In genomic region chr6:113494258-113494788, GRCm38 (mm10) we compare ENCODE assay signal across 8 mouse cellular contexts. TPM values are rescaled to one million over a fixed set of nuclear protein-coding genes. Genes with fewer than 3 reads are reported as not detected.
DNase-seq lines count a peak whose midpoint lies in the region; ATAC-seq lines count a peak whose summit lies in the region.

No protein-coding gene starts in this region.

- no peak overlapping the region for H3K27ac ChIP-seq in intestine, embryonic 14.5 days (ENCODE audit: low read depth)

- H3K4me1 ChIP-seq in intestine, embryonic 14.5 days (replicated peaks; ENCODE audit: control insufficient read depth, insufficient read depth, low read length), result peaks cover 4% of the 10 kb centered on the region; the same call in 1 of the 2 replicates

- H3K9ac ChIP-seq in intestine, embryonic 14.5 days (ENCODE audit: low read length), result peak overlapping the region; percentile 48

- peak; percentile 72 to 84 for DNase-seq in adrenal gland, adult 18-20 months (ENCODE audit: low spot score in 2 of 2)
- DNase-seq in embryo, embryonic 11.5 days (ENCODE audit: low read depth, low spot score), result peak; percentile 57
- DNase-seq in gastrocnemius, postnatal 36 days, result peak; percentile 68 to 75
- peak; percentile 82 for DNase-seq in intestine, embryonic 14.5 days (ENCODE audit: low spot score)
- peak; percentile 65 to 74 for DNase-seq in left cerebral cortex, postnatal 25 days (ENCODE audit: low spot score in 2 of 2)
- peak; percentile 53 to 57 for DNase-seq in right cerebral cortex, adult 2 months (ENCODE audit: low spot score in 2 of 2)
- DNase-seq in urinary bladder, postnatal 25 days (ENCODE audit: low spot score), result peak; percentile 85

- H3K36me3 ChIP-seq in intestine, embryonic 14.5 days (ENCODE audit: control insufficient read depth, insufficient read depth, low read length), result peaks cover 9% of the 10 kb centered on the region; the same call in 1 of the 2 replicates

- H3K4me2 ChIP-seq in intestine, embryonic 14.5 days (ENCODE audit: low read length), result peak overlapping the region; percentile 71

- under 1% methylated on average over 52 of the region's 54 CpGs for WGBS in intestine, embryonic 14.5 days

- ATAC-seq in intestine, embryonic 14.5 days (replicated peaks; ENCODE audit: low FRiP score, low TSS enrichment, low read depth), result peak; percentile 82
- ATAC-seq in megakaryocyte-erythroid progenitor cell, adult 5-6 weeks (replicated peaks; ENCODE audit: low FRiP score, low TSS enrichment, poor library complexity, severe bottlenecking), result peak; percentile 76

- peaks cover 24% of the 10 kb centered on the region for H3K27me3 ChIP-seq in intestine, embryonic 14.5 days (replicated peaks; ENCODE audit: control insufficient read depth, insufficient read depth, low read length)

- H3K9me3 ChIP-seq in intestine, embryonic 14.5 days (ENCODE audit: control insufficient read depth, low read length), result no peaks in the 10 kb centered on the region

- peak overlapping the region; percentile 43 for H3K4me3 ChIP-seq in intestine, embryonic 14.5 days (ENCODE audit: low read depth, low read length)

- intact Hi-C loops in gastrocnemius, postnatal 36 days (cut with DNase I), result no loop called here
- intact Hi-C loops in left cerebral cortex, postnatal 25 days (cut with DNase I), result no loop called here

RNA-seq across cellular contexts. Expression of gene Prrt3, which starts 7.4 kb away (rescaled TPM):
- total RNA-seq in adrenal gland, adult 18-20 months (2021), result under 1 TPM in 1 of 2 experiments, not detected in 1; 0.32 TPM
- not detected for total RNA-seq in gastrocnemius, postnatal 36 days (2021)
- polyA plus RNA-seq in intestine, embryonic 14.5 days (2014; fragmentation: Nextera tagmentation; extraction: Ambion mirVana), result 0.26 and 0.32 TPM in 2 replicates
- 10 to 100 TPM; 56.2 to 57.0 TPM for total RNA-seq in left cerebral cortex, postnatal 25 days (2021)
- 0.37 TPM in 1 of 2 replicates, not detected in the other for total RNA-seq in megakaryocyte-erythroid progenitor cell, adult 5-6 weeks (2014; fragmentation: Nextera tagmentation)
- not detected in 2 replicates for total RNA-seq in megakaryocyte-erythroid progenitor cell, adult 5-6 weeks (2017)

RNA-seq across cellular contexts. Expression of gene Creld1, which starts 11.2 kb away (rescaled TPM):
- total RNA-seq in adrenal gland, adult 18-20 months (2021), result 10 to 100 TPM; 53.7 to 55.8 TPM
- total RNA-seq in gastrocnemius, postnatal 36 days (2021), result 10 to 100 TPM; 39.1 to 49.8 TPM
- polyA plus RNA-seq in intestine, embryonic 14.5 days (2014; fragmentation: Nextera tagmentation; extraction: Ambion mirVana), result 20.1 and 20.2 TPM in 2 replicates
- total RNA-seq in left cerebral cortex, postnatal 25 days (2021), result 100 to 1,000 TPM; 114 to 121 TPM
- 8.0 and 8.8 TPM in 2 replicates for total RNA-seq in megakaryocyte-erythroid progenitor cell, adult 5-6 weeks (2014; fragmentation: Nextera tagmentation)
- 1.6 and 6.1 TPM in 2 replicates for total RNA-seq in megakaryocyte-erythroid progenitor cell, adult 5-6 weeks (2017)

RNA-seq across cellular contexts. Expression of gene Il17rc, which starts 23.1 kb away (rescaled TPM):
- 10 to 100 TPM; 19.9 to 26.9 TPM for total RNA-seq in adrenal gland, adult 18-20 months (2021)
- total RNA-seq in gastrocnemius, postnatal 36 days (2021), result 1 to 10 TPM; 3.8 to 5.1 TPM
- 15.3 and 18.5 TPM in 2 replicates for polyA plus RNA-seq in intestine, embryonic 14.5 days (2014; fragmentation: Nextera tagmentation; extraction: Ambion mirVana)
- total RNA-seq in left cerebral cortex, postnatal 25 days (2021), result 1 to 10 TPM; 4.6 to 5.7 TPM
- not detected in 2 replicates for total RNA-seq in megakaryocyte-erythroid progenitor cell, adult 5-6 weeks (2014; fragmentation: Nextera tagmentation)
- not detected in 2 replicates for total RNA-seq in megakaryocyte-erythroid progenitor cell, adult 5-6 weeks (2017)

RNA-seq across cellular contexts. Expression of gene Il17re, which starts 36.0 kb away (rescaled TPM):
- total RNA-seq in adrenal gland, adult 18-20 months (2021), result 1 to 10 TPM in 1 of 2 experiments, under 1 TPM in 1; 0.83 to 2.6 TPM
- under 1 TPM; 0.13 to 0.15 TPM for total RNA-seq in gastrocnemius, postnatal 36 days (2021)
- polyA plus RNA-seq in intestine, embryonic 14.5 days (2014; fragmentation: Nextera tagmentation; extraction: Ambion mirVana), result 8.4 and 9.0 TPM in 2 replicates
- total RNA-seq in left cerebral cortex, postnatal 25 days (2021), result under 1 TPM; 0.34 to 0.66 TPM
- 0.45 TPM in 1 of 2 replicates, not detected in the other for total RNA-seq in megakaryocyte-erythroid progenitor cell, adult 5-6 weeks (2014; fragmentation: Nextera tagmentation)
- total RNA-seq in megakaryocyte-erythroid progenitor cell, adult 5-6 weeks (2017), result not detected in 2 replicates

RNA-seq across cellular contexts. Expression of gene Emc3, which starts 37.1 kb away (rescaled TPM):
- 100 to 1,000 TPM in 1 of 2 experiments, 10 to 100 TPM in 1; 89.8 to 107 TPM for total RNA-seq in adrenal gland, adult 18-20 months (2021)
- 10 to 100 TPM; 52.9 to 55.7 TPM for total RNA-seq in gastrocnemius, postnatal 36 days (2021)
- polyA plus RNA-seq in intestine, embryonic 14.5 days (2014; fragmentation: Nextera tagmentation; extraction: Ambion mirVana), result 84.7 and 89.7 TPM in 2 replicates
- total RNA-seq in left cerebral cortex, postnatal 25 days (2021), result 10 to 100 TPM; 82.5 to 83.2 TPM
- total RNA-seq in megakaryocyte-erythroid progenitor cell, adult 5-6 weeks (2014; fragmentation: Nextera tagmentation), result 49.4 and 61.7 TPM in 2 replicates
- total RNA-seq in megakaryocyte-erythroid progenitor cell, adult 5-6 weeks (2017), result 28.3 and 43.9 TPM in 2 replicates

Comparison
In these comparisons a context has a peak if more than half of its experiments do, and no peak if none do; other contexts are left out.
1. RNA of gene Prrt3, which starts 7.4 kb away (total RNA-seq): 56.2 to 57.0 TPM in left cerebral cortex, postnatal 25 days; 0.32 TPM in adrenal gland, adult 18-20 months, 0.37 TPM in megakaryocyte-erythroid progenitor cell, adult 5-6 weeks and not detected in gastrocnemius, postnatal 36 days; every median in the first group is over 10 times any median in the second.
2. RNA of gene Creld1, which starts 11.2 kb away (total RNA-seq): 114 to 121 TPM in left cerebral cortex, postnatal 25 days, 53.7 to 55.8 TPM in adrenal gland, adult 18-20 months and 39.1 to 49.8 TPM in gastrocnemius, postnatal 36 days; 1.6 to 8.8 TPM in megakaryocyte-erythroid progenitor cell, adult 5-6 weeks; every median in the first group is over 4 times any median in the second.
3. RNA of gene Il17rc, which starts 23.1 kb away (total RNA-seq): 19.9 to 26.9 TPM in adrenal gland, adult 18-20 months, 4.6 to 5.7 TPM in left cerebral cortex, postnatal 25 days and 3.8 to 5.1 TPM in gastrocnemius, postnatal 36 days; not detected in megakaryocyte-erythroid progenitor cell, adult 5-6 weeks; every median in the first group is over 4 times any median in the second.
4. Peak in every context shown above with its lines, with median percentiles within 50 percentile points of each other: DNase-seq.